In genomic region chr3:90576351-90577001, GRCm38 (mm10) we compare ENCODE assay signal across 39 mouse cellular contexts. TPM values are rescaled to one million over a fixed set of nuclear protein-coding genes. Genes with fewer than 3 reads are reported as not detected.
DNase-seq lines count a peak whose midpoint lies in the region; ATAC-seq and TF ChIP-seq lines count a peak whose summit lies in the region.
"Had no signal": no experiment of that assay in that cellular context is flagged by ENCODE, and none has a peak within 500 bp of the region (broad histone marks: within the 10 kb centered on the region; RNA-seq: fewer than 3 reads in every experiment).

No protein-coding gene starts in this region.

- TF ChIP-seq POLR2A in kidney, adult 2 months (IDR thresholded peaks at IDR 0.05; ENCODE audit: low read depth, low read length): no peak

- H3K9ac ChIP-seq in kidney, postnatal 0 days (ENCODE audit: low read depth, low read length): no peak overlapping the region
- H3K9ac ChIP-seq in lung, embryonic 16.5 days (ENCODE audit: low read length): no peak overlapping the region
- H3K9ac ChIP-seq: forebrain, embryonic 13.5 days; heart, embryonic 13.5 days; hindbrain, embryonic 14.5 days; limb, embryonic 15.5 days; liver, embryonic 13.5 days; midbrain, embryonic 13.5 days; neural tube, embryonic 15.5 days had no signal

- H3K36me3 ChIP-seq in kidney, postnatal 0 days (ENCODE audit: insufficient read depth, low read length): no peaks in the 10 kb centered on the region
- H3K36me3 ChIP-seq in kidney, adult 2 months (ENCODE audit: control insufficient read depth, insufficient read depth, low read length): no peaks in the 10 kb centered on the region
- H3K36me3 ChIP-seq in lung, embryonic 16.5 days (ENCODE audit: control insufficient read depth, insufficient read depth, low read length): no peaks in the 10 kb centered on the region
- H3K36me3 ChIP-seq: heart, embryonic 13.5 days; limb, embryonic 10.5 days; limb, embryonic 15.5 days; liver, embryonic 13.5 days; midbrain, embryonic 13.5 days; neural tube, embryonic 15.5 days had no signal

- WGBS in kidney, postnatal 0 days: 61% methylated on average over 10 of the region's 10 CpGs
- 62% methylated on average over 10 of the region's 10 CpGs for WGBS in kidney, adult 2 months
- 62% methylated on average over 10 of the region's 10 CpGs for WGBS in lung, embryonic 16.5 days

- peak overlapping the region; percentile 55; the same call in 1 of the 2 replicates for H3K27ac ChIP-seq in kidney, postnatal 0 days
- H3K27ac ChIP-seq in kidney, adult 2 months (ENCODE audit: insufficient read depth, low read depth, low read length): no peak overlapping the region
- no peak overlapping the region for H3K27ac ChIP-seq in lung, embryonic 16.5 days (ENCODE audit: low read length)
- H3K27ac ChIP-seq: forebrain, embryonic 13.5 days; heart, adult 2 months; heart, embryonic 13.5 days; hindbrain, embryonic 14.5 days; limb, embryonic 10.5 days; limb, embryonic 15.5 days; liver, embryonic 13.5 days; macrophage; midbrain, embryonic 13.5 days; neural tube, embryonic 15.5 days had no signal

- no peak overlapping the region for H3K4me3 ChIP-seq in kidney, postnatal 0 days (replicated peaks; ENCODE audit: low read depth, low read length)
- H3K4me3 ChIP-seq in kidney, adult 2 months (ENCODE audit: insufficient read depth, low read depth, low read length): no peak overlapping the region
- H3K4me3 ChIP-seq in lung, embryonic 16.5 days (ENCODE audit: low read length): no peak overlapping the region
- H3K4me3 ChIP-seq: forebrain, embryonic 13.5 days; gastrocnemius, adult 2 months; heart, adult 2 months; heart, embryonic 13.5 days; limb, embryonic 10.5 days; limb, embryonic 15.5 days; liver, embryonic 13.5 days; midbrain, embryonic 13.5 days; neural tube, embryonic 15.5 days had no signal

- peak; percentile 87 for DNase-seq in kidney, postnatal 0 days (ENCODE audit: low spot score)
- no peak for DNase-seq in kidney, adult 2 months
- DNase-seq in lung, adult 18-20 months: no peak
- DNase-seq in brain, adult 2 months (ENCODE audit: low read depth, low spot score): peak; percentile 34
- DNase-seq in testis, postnatal 10 days (ENCODE audit: low spot score): no peak
- no peak for DNase-seq in adrenal gland, postnatal 25 days
- DNase-seq: adrenal gland, adult 8-10 months; B cell, adult 2 months; cerebellum, adult 11 months; cerebellum, adult 9-10 months; cerebellum, postnatal 36 days; gastrocnemius, adult 2 months; gastrocnemius, postnatal 36 days; heart, adult 2 months; heart, postnatal 10 days; layer of hippocampus, postnatal 36 days; liver, embryonic 13.5 days; lung, adult 2 months; retina, postnatal 1 day; right cerebral cortex, postnatal 14 days; thymus, postnatal 4 days had no signal

- H3K9me3 ChIP-seq in kidney, postnatal 0 days (replicated peaks; ENCODE audit: low read length): no peaks in the 10 kb centered on the region
- no peaks in the 10 kb centered on the region for H3K9me3 ChIP-seq in lung, embryonic 16.5 days (ENCODE audit: control insufficient read depth, low read length)
- H3K9me3 ChIP-seq: forebrain, embryonic 13.5 days; heart, embryonic 13.5 days; limb, embryonic 10.5 days; limb, embryonic 15.5 days; liver, embryonic 13.5 days; midbrain, embryonic 13.5 days; neural tube, embryonic 15.5 days had no signal

- 0 out of 2 replicates have a peak overlapping the region, but pooled peaks have one; percentile 8 for H3K4me2 ChIP-seq in kidney, postnatal 0 days (ENCODE audit: low read length)
- H3K4me2 ChIP-seq in lung, embryonic 16.5 days (ENCODE audit: low read depth, low read length): no peak overlapping the region
- H3K4me2 ChIP-seq: forebrain, embryonic 13.5 days; heart, embryonic 13.5 days; hindbrain, embryonic 14.5 days; limb, embryonic 15.5 days; liver, embryonic 13.5 days; midbrain, embryonic 13.5 days; neural tube, embryonic 15.5 days had no signal

- no peak for TF ChIP-seq CTCF in kidney, postnatal 0 days (IDR thresholded peaks at IDR 0.05; ENCODE audit: low read depth)
- TF ChIP-seq CTCF in kidney, adult 2 months (conservative IDR thresholded peaks at IDR 0.05; ENCODE audit: insufficient read depth, insufficient read length, low read depth, low read length): no peak

- ATAC-seq in kidney, postnatal 0 days (replicated peaks; ENCODE audit: low FRiP score, low read depth): no peak
- ATAC-seq in lung, embryonic 16.5 days (ENCODE audit: low read depth): peak; percentile 23; the same call in 1 of the 2 replicates
- ATAC-seq: forebrain, embryonic 13.5 days; intestine, postnatal 0 days; midbrain, embryonic 13.5 days had no signal

- H3K4me1 ChIP-seq in kidney, postnatal 0 days (replicated peaks; ENCODE audit: insufficient read depth, low read length): no peaks in the 10 kb centered on the region
- H3K4me1 ChIP-seq in kidney, adult 2 months (ENCODE audit: control insufficient read depth, insufficient read depth, low read length): no peaks in the 10 kb centered on the region
- H3K4me1 ChIP-seq in lung, embryonic 16.5 days (replicated peaks; ENCODE audit: control insufficient read depth, insufficient read depth, low read length): no peaks in the 10 kb centered on the region
- H3K4me1 ChIP-seq: forebrain, embryonic 13.5 days; heart, embryonic 13.5 days; limb, embryonic 10.5 days; liver, embryonic 13.5 days; midbrain, embryonic 13.5 days; neural tube, embryonic 15.5 days had no signal

- no peaks in the 10 kb centered on the region for H3K27me3 ChIP-seq in kidney, postnatal 0 days (ENCODE audit: insufficient read depth, low read length)
- no peaks in the 10 kb centered on the region for H3K27me3 ChIP-seq in kidney, adult 2 months (replicated peaks; ENCODE audit: control insufficient read depth, insufficient read depth, low read length)
- H3K27me3 ChIP-seq in lung, embryonic 16.5 days (ENCODE audit: control insufficient read depth, insufficient read depth, low read depth, low read length): no peaks in the 10 kb centered on the region
- H3K27me3 ChIP-seq: forebrain, embryonic 13.5 days; heart, embryonic 13.5 days; limb, embryonic 15.5 days; liver, embryonic 13.5 days; midbrain, embryonic 13.5 days; neural tube, embryonic 15.5 days had no signal

RNA-seq across cellular contexts. Expression of gene S100a2, which starts 13.6 kb away (rescaled TPM):
- not detected in 2 replicates for polyA plus RNA-seq in kidney, postnatal 0 days (2015; fragmentation: Nextera tagmentation; extraction: Ambion mirVana)
- polyA plus RNA-seq in kidney, adult 2 months (2012; rRNA removed): not detected in 2 replicates
- not detected in 2 replicates for polyA plus RNA-seq in lung, embryonic 16.5 days (2015; fragmentation: Nextera tagmentation; extraction: Ambion mirVana)
- total RNA-seq in adrenal gland, postnatal 25 days (2021): not detected in 2 replicates
- total RNA-seq: adrenal gland, adult 8-10 months; CH12.LX; ES-E14; gastrocnemius, adult 2 months; gastrocnemius, postnatal 36 days; heart, adult 2 months; heart, postnatal 10 days; hematopoietic stem cell, adult 5-6 weeks; layer of hippocampus, postnatal 36 days; megakaryocyte-erythroid progenitor cell, adult 5-6 weeks had no signal
- polyA plus RNA-seq: embryonic facial prominence, embryonic 11.5 days; forebrain, embryonic 13.5 days; heart, adult 2 months; heart, embryonic 13.5 days; hindbrain, embryonic 14.5 days; intestine, postnatal 0 days; large intestine, adult 2 months; limb, embryonic 10.5 days; limb, embryonic 15.5 days; liver, embryonic 13.5 days; lung, adult 2 months; macrophage; midbrain, embryonic 13.5 days; neural tube, embryonic 15.5 days; small intestine, adult 2 months had no signal

RNA-seq across cellular contexts. Expression of gene S100a3, which starts 16.1 kb away (rescaled TPM):
- polyA plus RNA-seq in kidney, postnatal 0 days (2015; fragmentation: Nextera tagmentation; extraction: Ambion mirVana): 0.15 and 0.16 TPM in 2 replicates
- 0.23 and 0.34 TPM in 2 replicates for polyA plus RNA-seq in kidney, adult 2 months (2012; rRNA removed)
- 0.25 and 1.1 TPM in 2 replicates for polyA plus RNA-seq in lung, embryonic 16.5 days (2015; fragmentation: Nextera tagmentation; extraction: Ambion mirVana)
- total RNA-seq in adrenal gland, postnatal 25 days (2021): not detected in 2 replicates
- total RNA-seq: adrenal gland, adult 8-10 months; CH12.LX; gastrocnemius, adult 2 months; gastrocnemius, postnatal 36 days; heart, adult 2 months; heart, postnatal 10 days; hematopoietic stem cell, adult 5-6 weeks; megakaryocyte-erythroid progenitor cell, adult 5-6 weeks had no signal
- polyA plus RNA-seq: embryonic facial prominence, embryonic 11.5 days; forebrain, embryonic 13.5 days; limb, embryonic 10.5 days; liver, embryonic 13.5 days; macrophage; midbrain, embryonic 13.5 days; small intestine, adult 2 months had no signal

RNA-seq across cellular contexts. Expression of gene Gm42674, which starts 25.2 kb away (rescaled TPM):
- not detected in 2 replicates for polyA plus RNA-seq in kidney, postnatal 0 days (2015; fragmentation: Nextera tagmentation; extraction: Ambion mirVana)
- polyA plus RNA-seq in kidney, adult 2 months (2012; rRNA removed): not detected in 2 replicates
- polyA plus RNA-seq in lung, embryonic 16.5 days (2015; fragmentation: Nextera tagmentation; extraction: Ambion mirVana): not detected in 2 replicates
- total RNA-seq in adrenal gland, postnatal 25 days (2021): not detected in 2 replicates
- total RNA-seq: adrenal gland, adult 8-10 months; CH12.LX; ES-E14; gastrocnemius, adult 2 months; gastrocnemius, postnatal 36 days; heart, adult 2 months; heart, postnatal 10 days; hematopoietic stem cell, adult 5-6 weeks; layer of hippocampus, postnatal 36 days; megakaryocyte-erythroid progenitor cell, adult 5-6 weeks had no signal
- polyA plus RNA-seq: embryonic facial prominence, embryonic 11.5 days; forebrain, embryonic 13.5 days; heart, adult 2 months; heart, embryonic 13.5 days; hindbrain, embryonic 14.5 days; intestine, postnatal 0 days; large intestine, adult 2 months; limb, embryonic 10.5 days; limb, embryonic 15.5 days; liver, embryonic 13.5 days; lung, adult 2 months; macrophage; midbrain, embryonic 13.5 days; neural tube, embryonic 15.5 days; small intestine, adult 2 months; thymus, postnatal 0 days had no signal

RNA-seq across cellular contexts. Expression of gene S100a4, which starts 27.1 kb away (rescaled TPM):
- polyA plus RNA-seq in kidney, postnatal 0 days (2015; fragmentation: Nextera tagmentation; extraction: Ambion mirVana): 11.5 and 18.3 TPM in 2 replicates
- 10.3 and 16.9 TPM in 2 replicates for polyA plus RNA-seq in kidney, adult 2 months (2012; rRNA removed)
- 12.1 and 12.8 TPM in 2 replicates for polyA plus RNA-seq in lung, embryonic 16.5 days (2015; fragmentation: Nextera tagmentation; extraction: Ambion mirVana)
- 7.3 and 11.2 TPM in 2 replicates for total RNA-seq in adrenal gland, postnatal 25 days (2021)

RNA-seq across cellular contexts. Expression of gene S100a5, which starts 31.8 kb away (rescaled TPM):
- polyA plus RNA-seq in kidney, postnatal 0 days (2015; fragmentation: Nextera tagmentation; extraction: Ambion mirVana): 0.77 and 1.4 TPM in 2 replicates
- not detected in 2 replicates for polyA plus RNA-seq in kidney, adult 2 months (2012; rRNA removed)
- not detected in 2 replicates for polyA plus RNA-seq in lung, embryonic 16.5 days (2015; fragmentation: Nextera tagmentation; extraction: Ambion mirVana)
- not detected in 2 replicates for total RNA-seq in adrenal gland, postnatal 25 days (2021)
- total RNA-seq: adrenal gland, adult 8-10 months; CH12.LX; ES-E14; heart, adult 2 months; heart, postnatal 10 days; hematopoietic stem cell, adult 5-6 weeks; layer of hippocampus, postnatal 36 days; megakaryocyte-erythroid progenitor cell, adult 5-6 weeks had no signal
- polyA plus RNA-seq: embryonic facial prominence, embryonic 11.5 days; forebrain, embryonic 13.5 days; heart, adult 2 months; heart, embryonic 13.5 days; hindbrain, embryonic 14.5 days; large intestine, adult 2 months; limb, embryonic 10.5 days; limb, embryonic 15.5 days; liver, embryonic 13.5 days; lung, adult 2 months; macrophage; midbrain, embryonic 13.5 days; neural tube, embryonic 15.5 days; small intestine, adult 2 months had no signal

Comparison
In these comparisons a context has a peak if more than half of its experiments do, and no peak if none do; other contexts are left out.
1. DNase-seq: peak in kidney, postnatal 0 days (single experiment) and brain, adult 2 months (single experiment); none in kidney, adult 2 months (single experiment), lung, adult 18-20 months (0 of 2), testis, postnatal 10 days (single experiment) and adrenal gland, postnatal 25 days (single experiment).